Mouse (Mus musculus): Measurements from ENCODE around the gene Tnfrsf25. TPM values are rescaled to one million over a fixed set of nuclear protein-coding genes. Genes with fewer than 3 reads are reported as not detected.

Tnfrsf25 gene
- total RNA-seq, 2 experiments from 2014 or later = 2.3 to 2.6 TPM

DNA sequence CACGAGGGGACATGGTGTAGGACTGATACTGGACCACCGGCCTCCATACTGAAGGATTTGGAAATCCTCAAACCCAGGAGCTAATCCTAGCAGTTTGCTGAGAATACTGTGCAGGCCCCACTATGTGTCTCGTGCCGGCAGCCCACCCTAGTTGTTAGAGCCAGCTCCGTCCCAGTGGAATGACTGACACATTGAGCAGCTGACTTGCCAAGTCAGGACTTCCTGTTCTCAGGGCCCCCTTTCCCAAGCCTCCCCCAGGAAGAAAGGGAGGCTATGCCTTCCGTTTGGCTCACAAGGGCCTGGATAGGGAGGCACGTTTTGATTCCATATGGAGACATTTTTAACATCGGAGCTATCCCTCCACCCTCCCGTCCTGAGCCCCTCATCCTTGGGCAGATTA lies 25.5 kb upstream of the Tnfrsf25 start:
- intact Hi-C loops (cut with DNase I) = no loop called here
- DNase-seq = no peak

- intact Hi-C loops (cut with DNase I) = no loop called here
- no peak for DNase-seq
These were observed 22.9 kb upstream of the Tnfrsf25 start for GRCm38 (mm10) chr4:152092751-152093293.

DNA sequence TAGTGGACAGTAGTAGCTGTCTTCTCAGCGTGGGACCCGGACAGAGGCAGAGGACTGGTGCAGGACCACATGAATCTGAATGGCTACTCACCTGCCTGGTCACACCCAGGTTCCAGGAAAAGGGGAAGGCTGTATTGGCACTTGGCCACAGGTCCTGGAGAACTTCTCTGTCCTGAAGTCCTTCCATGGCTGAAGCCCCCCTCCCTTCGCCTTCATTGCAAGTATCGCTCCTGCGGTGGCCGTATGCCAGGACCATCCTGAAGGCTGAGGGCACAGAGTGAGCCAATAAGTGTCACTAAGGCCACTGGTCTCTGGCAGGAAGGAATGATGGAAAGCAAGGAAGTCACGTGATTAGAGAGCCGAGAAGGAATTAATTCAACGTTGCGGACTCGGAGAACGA lies 21.5 kb upstream of the Tnfrsf25 start:
- intact Hi-C loops (cut with DNase I) = no loop called here
- no peak for DNase-seq

- intact Hi-C loops (cut with DNase I) = no loop called here
These were observed 19.5 kb upstream of the Tnfrsf25 start for GRCm38 (mm10) chr4:152095937-152096910.

GRCm38 (mm10) chr4:152096927-152097326 lies 18.8 kb upstream of the Tnfrsf25 start:
- intact Hi-C loops (cut with DNase I) = no loop called here
- DNase-seq = no peak

More at GRCm38 (mm10) chr4:152095937-152096910, 19.5 kb upstream of the Tnfrsf25 start:
- DNase-seq = peak; percentile 76

- no peak for DNase-seq
- intact Hi-C loops (cut with DNase I) = no loop called here
These were observed 17.6 kb upstream of the Tnfrsf25 start for GRCm38 (mm10) chr4:152097911-152098799.

- DNase-seq = no peak
- intact Hi-C loops (cut with DNase I) = no loop called here
These were observed 15.2 kb upstream of the Tnfrsf25 start for GRCm38 (mm10) chr4:152100541-152100940.

- DNase-seq = no peak
These were observed 14.6 kb upstream of the Tnfrsf25 start for GRCm38 (mm10) chr4:152101081-152101653.

GRCm38 (mm10) chr4:152101921-152102320 lies 13.8 kb upstream of the Tnfrsf25 start:
- no peak for DNase-seq
- intact Hi-C loops (cut with DNase I) = no loop called here

More at GRCm38 (mm10) chr4:152101081-152101653, 14.6 kb upstream of the Tnfrsf25 start:
- intact Hi-C loops (cut with DNase I) = no loop called here

GRCm38 (mm10) chr4:152103025-152103424 lies 12.7 kb upstream of the Tnfrsf25 start:
- DNase-seq = peak; percentile 79
- intact Hi-C loops (cut with DNase I) = no loop called here

GRCm38 (mm10) chr4:152106746-152107145 lies 9.0 kb upstream of the Tnfrsf25 start:
- DNase-seq = no peak
- intact Hi-C loops (cut with DNase I) = no loop called here

DNA sequence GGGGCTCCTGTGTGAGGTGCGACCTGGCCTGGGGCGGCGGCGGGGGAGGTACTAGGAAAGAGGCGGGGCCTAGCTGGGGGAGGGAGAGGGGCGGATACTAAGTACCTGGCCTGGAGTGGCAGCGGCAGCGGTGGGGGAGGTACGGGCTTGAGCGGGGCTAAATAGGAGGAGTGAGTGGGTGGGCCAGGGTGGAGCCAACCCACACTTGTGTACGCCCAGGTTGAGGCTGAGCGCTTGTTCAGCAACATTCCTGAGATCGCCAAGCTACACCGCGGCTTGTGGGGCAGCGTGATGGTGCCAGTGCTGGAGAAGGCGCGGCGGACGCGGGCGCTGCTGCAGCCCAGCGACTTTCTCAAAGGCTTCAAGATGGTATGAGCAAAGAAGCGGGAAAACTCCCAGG lies 8.2 kb upstream of the Tnfrsf25 start:
- intact Hi-C loops (cut with DNase I) = no loop called here
- DNase-seq = no peak

GRCm38 (mm10) chr4:152107971-152108509 lies 7.7 kb upstream of the Tnfrsf25 start:
- intact Hi-C loops (cut with DNase I) = no loop called here
- DNase-seq = peak; percentile 80

- intact Hi-C loops (cut with DNase I) = no loop called here
- no peak for DNase-seq
These were observed 7.1 kb upstream of the Tnfrsf25 start for GRCm38 (mm10) chr4:152108673-152109072.

DNA sequence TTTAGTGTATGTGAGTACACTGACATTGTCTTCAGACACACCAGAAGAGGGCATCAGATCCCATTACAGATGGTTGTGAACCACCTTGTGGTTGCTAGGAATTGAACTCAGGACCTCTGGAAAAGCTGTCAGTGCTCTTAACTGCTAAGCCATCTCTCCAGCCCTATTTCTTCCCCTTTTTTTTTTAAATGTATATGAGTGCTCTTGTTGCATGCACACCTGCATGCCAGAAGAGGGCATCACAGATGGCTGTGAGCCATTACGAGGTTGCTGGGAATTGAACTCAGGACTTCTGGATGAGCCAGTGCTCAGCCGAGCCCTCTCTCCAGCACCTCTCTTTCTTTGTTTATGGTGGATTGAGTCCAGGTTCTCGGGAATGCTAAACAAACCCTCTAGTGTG lies 6.2 kb upstream of the Tnfrsf25 start:
- no peak for DNase-seq
- intact Hi-C loops (cut with DNase I) = no loop called here

DNA sequence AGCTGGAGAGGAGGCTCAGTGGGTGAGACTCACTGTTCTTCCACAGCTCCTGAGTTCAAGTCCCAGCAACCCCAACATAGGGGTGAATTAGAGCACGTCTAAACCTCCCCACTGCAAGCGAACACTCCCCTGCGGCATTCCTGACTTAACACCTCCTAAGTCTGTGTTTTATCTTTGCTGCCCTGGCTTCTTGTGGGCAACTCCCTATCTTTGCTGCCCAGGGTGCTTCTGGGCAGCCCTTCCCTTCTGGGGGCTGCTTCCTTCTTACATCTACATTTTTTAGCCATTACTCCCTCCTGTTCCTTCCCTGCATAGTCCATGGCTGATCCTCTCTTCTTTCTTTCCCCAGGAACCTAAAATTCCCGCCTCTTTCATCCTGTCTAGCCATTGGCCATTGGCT lies 5.0 kb upstream of the Tnfrsf25 start:
- intact Hi-C loops (cut with DNase I) = no loop called here
- DNase-seq = no peak

GRCm38 (mm10) chr4:152112329-152112728 lies 3.4 kb upstream of the Tnfrsf25 start:
- intact Hi-C loops (cut with DNase I) = no loop called here
- no peak for DNase-seq

GRCm38 (mm10) chr4:152114080-152114479 lies 1.7 kb upstream of the Tnfrsf25 start:
- DNase-seq = no peak
- intact Hi-C loops (cut with DNase I) = no loop called here

DNA sequence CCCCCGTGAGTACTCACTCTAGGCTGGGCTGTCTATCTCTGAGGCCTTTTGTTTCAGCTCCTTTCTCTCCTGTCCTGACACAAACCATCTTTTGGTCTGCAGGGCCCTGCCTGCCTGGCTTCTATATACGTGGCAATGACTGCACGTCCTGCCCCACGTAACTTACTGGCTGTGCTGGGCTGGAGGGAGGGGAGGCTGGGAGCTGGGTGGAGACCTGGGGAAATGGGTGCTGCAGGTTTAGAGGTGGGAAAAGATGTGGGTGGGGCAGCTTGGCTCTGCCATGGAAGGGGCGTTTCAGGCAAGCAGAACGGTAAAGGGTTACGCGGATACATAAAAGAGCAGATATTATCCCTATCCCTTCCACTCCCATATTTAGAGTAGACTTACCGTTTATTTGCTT lies 1.8 kb downstream of the Tnfrsf25 start:
- no peak for DNase-seq
- intact Hi-C loops (cut with DNase I) = no loop called here
